Mouse (Mus musculus): ENCODE measurements around the gene Arih1. TPM values are rescaled to one million over a fixed set of nuclear protein-coding genes. Genes with fewer than 3 reads are reported as not detected.

Arih1 gene
- polyA plus RNA-seq, 1 experiment from 2014 or later, result 5.2 TPM

Other genes with a start within 250 kb of the Arih1 start
- gene Adpgk, start 195.1 kb downstream of the Arih1 start, polyA plus RNA-seq (2015; fragmentation: Nextera tagmentation; extraction: Ambion mirVana), result 16.6 and 19.6 TPM in 2 replicates
- gene Bbs4, start 133.1 kb downstream of the Arih1 start, polyA plus RNA-seq (2015; fragmentation: Nextera tagmentation; extraction: Ambion mirVana), result 2.7 and 3.2 TPM in 2 replicates
- 32.1 and 32.5 TPM in 2 replicates for gene Hexa, start 52.9 kb upstream of the Arih1 start, polyA plus RNA-seq (2015; fragmentation: Nextera tagmentation; extraction: Ambion mirVana)
- gene Tmem202, start 53.2 kb upstream of the Arih1 start, polyA plus RNA-seq (2015; fragmentation: Nextera tagmentation; extraction: Ambion mirVana), result 0.16 TPM in 1 of 2 replicates, not detected in the other
- gene Celf6, start 91.3 kb upstream of the Arih1 start, polyA plus RNA-seq (2015; fragmentation: Nextera tagmentation; extraction: Ambion mirVana), result 0.12 TPM in 1 of 2 replicates, not detected in the other
- gene Parp6, start 130.7 kb upstream of the Arih1 start, polyA plus RNA-seq (2015; fragmentation: Nextera tagmentation; extraction: Ambion mirVana), result 3.7 and 3.9 TPM in 2 replicates
- 229 and 232 TPM in 2 replicates for gene Pkm, start 169.8 kb upstream of the Arih1 start, polyA plus RNA-seq (2015; fragmentation: Nextera tagmentation; extraction: Ambion mirVana)
- 0.05 TPM in 1 of 2 replicates, not detected in the other for gene Gramd2, start 193.5 kb upstream of the Arih1 start, polyA plus RNA-seq (2015; fragmentation: Nextera tagmentation; extraction: Ambion mirVana)

Measured in liver, embryonic 13.5 days (tissue).